Mouse (Mus musculus): ENCODE measurements around the gene Cyth1. TPM values are rescaled to one million over a fixed set of nuclear protein-coding genes. Genes with fewer than 3 reads are reported as not detected.

Cyth1 gene
- total and polyA plus RNA-seq, 3 experiments, result 13.2 to 13.6 TPM; not detected in 1

- Histone ChIP-seq H3K9ac (ENCODE audit: control insufficient read depth, low read depth, low read length, poor library complexity, severe bottlenecking) (no peak overlapping the region), H3K27me3 (ENCODE audit: control insufficient read depth in 1 of 2, insufficient read depth in 2 of 2, low read length in 2 of 2) (no peaks in the 10 kb centered on the region), H3K4me1 (ENCODE audit: control insufficient read depth in 1 of 2, insufficient read depth in 2 of 2, low read length in 2 of 2) (no peaks in the 10 kb centered on the region), H3K36me3 (ENCODE audit: control insufficient read depth in 1 of 2, insufficient read depth in 2 of 2, low read length in 2 of 2) (peaks cover 0 to 22% of the 10 kb centered on the region in 2 experiments; a peak in 2 of 4 replicates), H3K27ac (ENCODE audit: control insufficient read depth, low read depth, low read length) (no peak overlapping the region), H3K9me3 (replicated peaks; ENCODE audit: insufficient read depth, low read length) (no peaks in the 10 kb centered on the region), H3K4me3 (ENCODE audit: control insufficient read depth in 1 of 2, insufficient read depth in 1 of 2, low read depth in 2 of 2, low read length in 2 of 2) (no peak overlapping the region), H3K79me2 (ENCODE audit: control insufficient read depth, insufficient read depth, low read length, poor library complexity) (no peaks in the 10 kb centered on the region)
- peak; percentile 78 for DNase-seq (ENCODE audit: low read depth, low spot score)
- peak; percentile 42 for TF ChIP-seq SMC3 (IDR thresholded peaks at IDR 0.05; ENCODE audit: low read depth, low read length)
- TF ChIP-seq ZNF384 (IDR thresholded peaks at IDR 0.05; ENCODE audit: low read depth, low read length), result peak; percentile 76
- 0 out of 2 replicates have a peak, but pooled peaks have one; percentile 45 for TF ChIP-seq MYC (IDR thresholded peaks at IDR 0.05; ENCODE audit: low read depth, low read length)
- TF ChIP-seq ZC3H11A (IDR thresholded peaks at IDR 0.05; ENCODE audit: low read depth, low read length), result peak; percentile 20; the same call in 1 of the 2 replicates
- no peak for TF ChIP-seq POLR2AphosphoS5 (IDR thresholded peaks at IDR 0.05; ENCODE audit: borderline replicate concordance, low read depth, low read length)
- peak; percentile 45 for TF ChIP-seq RAD21 (IDR thresholded peaks at IDR 0.05; ENCODE audit: low read depth, low read length)
- TF ChIP-seq CTCF (IDR thresholded peaks at IDR 0.05 in 2 of 3, conservative IDR thresholded peaks at IDR 0.05 in 1 of 3; ENCODE audit: control insufficient read depth in 1 of 3, insufficient read depth in 1 of 3, low read depth in 2 of 3, low read length in 3 of 3, poor library complexity in 1 of 3, severe bottlenecking in 1 of 3), result peak; percentile 60 to 76 (median 67)
- TF ChIP-seq RCOR1 (IDR thresholded peaks at IDR 0.05; ENCODE audit: low read depth, low read length), result no peak
- TF ChIP-seq POLR2A (IDR thresholded peaks at IDR 0.05; ENCODE audit: control insufficient read depth in 1 of 2, insufficient read depth in 1 of 2, low read depth in 1 of 2, low read length in 2 of 2, poor library complexity in 1 of 2), result 0 out of 4 replicates have a peak, but pooled peaks of 1 of the 2 experiments have one; percentile 0
Measured at GRCm38 (mm10) chr11:118269827-118270226, 21.4 kb upstream of the Cyth1 start.

- no peak overlapping the region for H3K9ac ChIP-seq (ENCODE audit: control insufficient read depth, low read depth, low read length, poor library complexity, severe bottlenecking)
- H3K4me1 ChIP-seq (ENCODE audit: control insufficient read depth in 1 of 2, insufficient read depth in 2 of 2, low read length in 2 of 2), result no peaks in the 10 kb centered on the region
- H3K27me3 ChIP-seq (ENCODE audit: control insufficient read depth in 1 of 2, insufficient read depth in 2 of 2, low read length in 2 of 2), result no peaks in the 10 kb centered on the region
- TF ChIP-seq EP300 (IDR thresholded peaks at IDR 0.05; ENCODE audit: low read depth in 1 of 2, low read length in 2 of 2) (no peak), HCFC1 (IDR thresholded peaks at IDR 0.05; ENCODE audit: low read depth, low read length) (no peak), CHD1 (IDR thresholded peaks at IDR 0.05; ENCODE audit: low read depth, low read length) (no peak)
- no peaks in the 10 kb centered on the region for H3K9me3 ChIP-seq (replicated peaks; ENCODE audit: insufficient read depth, low read length)
- peaks cover 0 to 31% of the 10 kb centered on the region in 2 experiments; a peak in 2 of 4 replicates for H3K36me3 ChIP-seq (ENCODE audit: control insufficient read depth in 1 of 2, insufficient read depth in 2 of 2, low read length in 2 of 2)
- H3K27ac ChIP-seq (ENCODE audit: control insufficient read depth, low read depth, low read length), result no peak overlapping the region
- no peak overlapping the region for H3K4me3 ChIP-seq (ENCODE audit: control insufficient read depth in 1 of 2, insufficient read depth in 1 of 2, low read depth in 2 of 2, low read length in 2 of 2)
- DNase-seq (ENCODE audit: low read depth, low spot score), result no peak
- H3K79me2 ChIP-seq (ENCODE audit: control insufficient read depth, insufficient read depth, low read length, poor library complexity), result no peaks in the 10 kb centered on the region
Measured at GRCm38 (mm10) chr11:118266666-118267046, 18.3 kb upstream of the Cyth1 start.

GRCm38 (mm10) chr11:118266044-118266665 is 17.8 kb upstream of the Cyth1 start:
- no peaks in the 10 kb centered on the region for H3K4me1 ChIP-seq (ENCODE audit: control insufficient read depth in 1 of 2, insufficient read depth in 2 of 2, low read length in 2 of 2)
- no peaks in the 10 kb centered on the region for H3K79me2 ChIP-seq (ENCODE audit: control insufficient read depth, insufficient read depth, low read length, poor library complexity)
- no peaks in the 10 kb centered on the region for H3K27me3 ChIP-seq (ENCODE audit: control insufficient read depth in 1 of 2, insufficient read depth in 2 of 2, low read length in 2 of 2)
- no peaks in the 10 kb centered on the region for H3K9me3 ChIP-seq (replicated peaks; ENCODE audit: insufficient read depth, low read length)
- peaks cover 0 to 30% of the 10 kb centered on the region in 2 experiments; a peak in 2 of 4 replicates for H3K36me3 ChIP-seq (ENCODE audit: control insufficient read depth in 1 of 2, insufficient read depth in 2 of 2, low read length in 2 of 2)
- no peak overlapping the region for H3K4me3 ChIP-seq (ENCODE audit: control insufficient read depth in 1 of 2, insufficient read depth in 1 of 2, low read depth in 2 of 2, low read length in 2 of 2)
- TF ChIP-seq UBTF (IDR thresholded peaks at IDR 0.05; ENCODE audit: borderline replicate concordance, insufficient read depth, low read depth, low read length) (no peak), TAL1 (IDR thresholded peaks at IDR 0.05; ENCODE audit: low read length) (no peak), RCOR1 (IDR thresholded peaks at IDR 0.05; ENCODE audit: low read depth, low read length) (no peak), EP300 (IDR thresholded peaks at IDR 0.05; ENCODE audit: low read depth in 1 of 2, low read length in 2 of 2) (no peak), ZC3H11A (IDR thresholded peaks at IDR 0.05; ENCODE audit: low read depth, low read length) (no peak), SIN3A (IDR thresholded peaks at IDR 0.05; ENCODE audit: low read length) (no peak), TCF12 (IDR thresholded peaks at IDR 0.05; ENCODE audit: low read depth, low read length) (no peak), ETS1 (IDR thresholded peaks at IDR 0.05; ENCODE audit: low read depth, low read length) (no peak), E2F4 (IDR thresholded peaks at IDR 0.05; ENCODE audit: borderline replicate concordance, low read depth, low read length) (no peak), USF2 (IDR thresholded peaks at IDR 0.05; ENCODE audit: borderline replicate concordance in 1 of 2, insufficient read depth in 1 of 2, low read depth in 1 of 2, low read length in 2 of 2) (no peak), ZMIZ1 (IDR thresholded peaks at IDR 0.05; ENCODE audit: low read depth, low read length) (no peak), GABPA (IDR thresholded peaks at IDR 0.05; ENCODE audit: low read depth, low read length) (no peak), MAZ (IDR thresholded peaks at IDR 0.05; ENCODE audit: low read depth, low read length) (no peak), MYC (IDR thresholded peaks at IDR 0.05; ENCODE audit: low read depth, low read length) (no peak), MXI1 (IDR thresholded peaks at IDR 0.05; ENCODE audit: low read depth, low read length) (no peak), KAT2A (conservative IDR thresholded peaks at IDR 0.05; ENCODE audit: low read depth, low read length) (no peak), MAX (IDR thresholded peaks at IDR 0.05; ENCODE audit: low read length) (no peak)
- H3K9ac ChIP-seq (ENCODE audit: control insufficient read depth, low read depth, low read length, poor library complexity, severe bottlenecking), result no peak overlapping the region
- H3K27ac ChIP-seq (ENCODE audit: control insufficient read depth, low read depth, low read length), result no peak overlapping the region
- no peak for DNase-seq (ENCODE audit: low read depth, low spot score)

All from MEL (cell line).